Mouse (Mus musculus) kidney, adult 8-10 months (tissue): ENCODE data around the gene Dcaf17.

Experiments used
- DNase-seq, 2 experiments: peaks; one replicate each; pipeline ENCODE4 v3.0.0; 2022

Dcaf17 gene

DNA sequence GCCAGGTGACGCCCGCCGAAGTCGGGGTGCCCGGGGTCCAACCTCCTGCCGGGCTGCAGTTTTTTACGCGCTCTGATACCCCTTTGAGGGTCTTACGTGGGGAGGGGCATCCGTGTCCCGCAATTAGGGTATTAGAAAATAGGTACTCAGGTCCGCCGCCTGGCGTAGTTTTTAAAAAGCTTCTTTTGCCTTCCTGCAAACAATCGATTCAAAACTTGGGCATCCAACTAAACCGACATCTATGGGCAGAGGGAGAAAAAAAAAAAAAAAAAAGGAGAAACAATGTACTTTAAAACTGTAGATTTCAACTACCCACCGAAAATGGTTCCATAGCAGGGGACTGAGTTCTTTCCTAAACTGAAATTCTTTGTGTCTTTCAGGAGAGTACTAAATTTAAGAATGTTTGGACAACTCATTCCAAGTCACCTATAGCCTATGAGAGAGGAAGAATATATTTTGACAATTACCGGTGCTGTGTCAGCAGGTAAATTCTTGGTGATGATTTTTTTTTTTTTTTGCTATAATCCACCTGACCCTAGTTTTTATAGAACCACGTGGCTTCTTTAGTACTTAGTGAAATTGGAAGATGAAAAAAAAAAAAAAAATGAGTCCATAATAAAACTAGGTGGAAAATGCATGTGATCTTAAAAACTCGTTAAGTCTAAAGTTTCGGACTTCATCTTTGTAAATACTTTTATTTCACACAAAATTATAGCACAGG, 1.1 kb downstream of the Dcaf17 start:
- no peak for DNase-seq

DNA sequence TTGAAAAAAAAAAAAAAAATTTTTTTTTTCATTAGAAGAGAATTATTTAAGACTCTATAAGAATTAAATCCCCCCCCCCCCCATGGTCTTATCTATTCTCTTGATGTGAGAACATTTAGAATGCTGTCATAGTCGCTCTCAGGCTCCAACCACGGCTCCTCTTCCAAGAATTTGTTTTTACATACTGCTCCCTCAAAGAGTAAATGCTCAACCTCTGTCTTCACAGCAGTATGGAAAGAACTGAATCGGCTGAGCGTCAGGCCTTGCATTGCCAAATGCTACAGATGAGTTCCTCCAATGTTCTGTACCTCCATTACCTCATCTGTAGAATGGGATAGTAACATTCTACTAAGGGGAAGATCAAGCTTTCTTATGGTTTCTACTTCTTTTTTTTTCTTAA, 16.5 kb downstream of the Dcaf17 start:
- DNase-seq: no peak

- no peak for DNase-seq
These were observed 18.2 kb downstream of the Dcaf17 start for GRCm38 (mm10) chr2:71073330-71073729.

- DNase-seq: no peak
These were observed 18.7 kb downstream of the Dcaf17 start for GRCm38 (mm10) chr2:71073828-71074227.

DNA sequence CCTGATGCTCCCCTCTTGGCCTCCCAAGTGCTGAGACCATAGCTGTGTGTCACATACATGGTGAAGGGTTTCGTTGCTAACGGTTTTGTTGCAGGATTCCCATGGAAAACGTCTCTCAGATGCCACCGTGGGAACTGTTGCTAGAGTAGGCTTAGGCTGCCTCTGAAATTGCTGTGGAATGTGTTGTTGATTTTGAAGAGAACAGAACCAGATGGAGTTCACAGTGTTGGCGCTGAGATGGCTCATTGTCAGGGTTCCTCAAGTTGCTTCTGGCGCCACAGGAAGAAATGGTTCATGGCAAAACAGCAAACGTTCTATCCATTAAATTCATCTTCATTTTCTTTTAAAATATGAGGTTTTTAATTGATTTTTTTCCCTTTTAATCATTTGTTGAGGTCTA, 27.3 kb downstream of the Dcaf17 start:
- no peak for DNase-seq

DNA sequence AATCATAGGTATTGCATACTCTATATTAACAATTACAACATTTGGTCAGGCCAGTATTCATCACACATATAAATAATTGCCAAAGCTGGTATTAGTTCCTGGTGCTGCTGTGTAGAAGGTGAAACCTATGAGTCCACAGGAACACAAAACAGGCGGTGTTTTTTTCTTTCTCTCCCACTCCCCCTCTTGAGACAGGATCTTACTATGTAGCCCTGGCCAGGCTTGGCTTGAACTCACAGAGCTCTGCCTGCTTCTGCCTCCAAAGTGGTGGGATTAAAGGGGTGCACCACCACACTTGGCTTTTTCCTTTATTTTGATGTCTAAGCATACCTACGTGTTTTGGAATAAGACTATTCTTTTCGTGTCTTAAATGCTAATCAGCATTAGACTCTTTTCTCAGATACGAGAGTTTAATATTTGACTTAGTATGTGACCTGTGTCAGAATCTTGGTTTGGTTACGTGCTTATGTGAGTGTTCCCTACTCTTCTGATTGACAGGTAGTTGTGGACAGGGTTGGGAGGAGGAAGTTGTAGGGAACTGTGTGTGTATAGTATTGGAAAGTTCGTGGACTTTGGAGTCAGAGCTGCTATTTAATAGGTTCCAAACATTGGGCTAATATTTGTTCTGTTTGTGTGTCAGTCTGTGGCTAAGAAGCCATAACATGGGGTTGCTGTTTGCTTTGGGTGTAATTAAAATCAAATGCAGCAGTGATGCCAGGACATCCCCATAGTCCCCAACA, 28.5 kb downstream of the Dcaf17 start:
- no peak for DNase-seq

DNA sequence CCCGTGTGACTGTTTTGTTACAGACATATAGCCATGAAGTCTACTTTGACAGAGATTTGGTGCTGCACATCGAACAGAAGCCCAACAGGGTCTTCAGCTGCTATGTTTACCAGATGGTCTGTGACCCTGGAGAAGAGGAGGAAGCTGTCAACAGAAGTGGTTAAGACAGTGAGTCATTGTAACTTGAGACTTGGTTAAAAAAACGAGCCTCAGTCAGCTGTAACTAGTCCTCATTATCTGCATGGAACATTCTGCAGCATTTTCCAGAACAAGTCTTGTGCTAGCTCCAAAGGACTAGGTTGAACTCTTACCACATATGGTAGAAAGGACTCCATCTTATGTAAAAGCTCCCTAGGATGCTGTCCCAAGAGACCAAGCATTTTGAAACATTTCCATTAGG, 34.6 kb downstream of the Dcaf17 start:
- DNase-seq: no peak

GRCm38 (mm10) chr2:71090660-71091445, 35.7 kb downstream of the Dcaf17 start:
- no peak for DNase-seq

DNA sequence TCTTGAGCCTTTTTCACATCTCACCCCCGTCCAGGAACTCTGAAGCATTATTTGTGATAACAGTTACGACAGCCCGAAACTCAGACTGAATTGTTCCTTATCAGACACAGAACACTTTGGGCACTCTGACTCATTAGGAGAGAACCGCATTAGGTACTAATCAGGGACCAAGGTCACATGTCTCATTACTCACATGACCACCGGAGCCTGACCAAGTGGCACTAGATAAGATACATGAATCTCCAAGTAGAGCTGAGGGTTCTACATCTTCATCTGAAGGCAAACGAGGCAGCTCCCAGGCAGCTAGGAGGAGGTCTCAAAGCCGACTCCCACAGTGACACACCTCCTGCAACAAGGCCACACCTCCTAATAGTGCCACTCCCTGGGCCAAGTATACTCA, 41.0 kb downstream of the Dcaf17 start:
- no peak for DNase-seq

DNA sequence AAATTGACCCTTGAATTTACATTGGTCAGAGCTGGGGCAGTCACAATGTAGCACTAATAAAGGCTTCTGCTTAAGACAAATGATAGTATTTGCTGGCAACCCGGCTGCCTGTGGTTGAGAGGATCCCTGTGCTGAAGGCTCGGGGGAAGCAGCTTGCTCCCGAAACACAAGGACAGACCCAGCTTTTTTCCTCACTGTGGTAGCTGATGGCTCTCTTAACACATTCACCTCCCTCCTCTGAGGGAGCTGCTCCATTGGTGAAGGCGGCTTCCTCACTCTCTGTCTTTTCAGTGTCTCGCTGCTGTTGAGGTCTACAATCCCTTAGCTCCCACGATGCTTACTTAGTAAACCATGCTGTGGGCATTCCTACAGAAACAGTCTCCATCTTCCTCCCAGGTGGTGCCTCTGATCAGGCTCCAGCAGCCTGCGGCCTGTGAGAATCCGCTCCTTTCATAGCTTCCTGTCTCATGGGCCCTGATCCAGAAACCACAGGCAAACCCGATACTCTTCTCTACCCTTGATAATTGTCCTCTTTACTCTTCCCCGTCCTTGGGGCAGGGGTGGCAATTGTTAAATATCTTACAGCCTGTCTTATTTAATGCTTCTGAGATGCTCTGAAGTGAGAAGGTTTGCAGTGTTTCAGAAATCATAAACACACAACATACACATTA, 47.6 kb downstream of the Dcaf17 start:
- DNase-seq: no peak

DNA sequence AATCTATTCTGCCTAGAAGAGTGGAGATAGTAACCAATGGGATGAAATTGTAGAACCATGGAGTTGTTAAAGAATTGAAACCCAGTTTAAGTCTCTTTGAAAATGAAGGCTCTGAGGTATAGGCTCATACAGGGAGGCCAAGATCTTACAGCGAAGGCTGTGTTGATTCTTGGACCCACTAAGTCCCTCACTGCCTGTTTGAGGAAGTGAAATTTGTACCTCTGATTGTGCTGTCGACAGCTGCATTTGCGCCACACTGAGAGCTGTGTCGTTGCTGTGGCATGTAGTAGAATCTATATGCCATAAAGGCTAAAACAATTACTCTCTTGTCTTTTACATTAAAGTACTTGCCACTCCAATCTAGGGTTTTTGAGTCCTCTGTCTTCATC, 48.2 kb downstream of the Dcaf17 start:
- DNase-seq: no peak

GRCm38 (mm10) chr2:71104696-71105095, 49.6 kb downstream of the Dcaf17 start:
- DNase-seq: no peak

DNA sequence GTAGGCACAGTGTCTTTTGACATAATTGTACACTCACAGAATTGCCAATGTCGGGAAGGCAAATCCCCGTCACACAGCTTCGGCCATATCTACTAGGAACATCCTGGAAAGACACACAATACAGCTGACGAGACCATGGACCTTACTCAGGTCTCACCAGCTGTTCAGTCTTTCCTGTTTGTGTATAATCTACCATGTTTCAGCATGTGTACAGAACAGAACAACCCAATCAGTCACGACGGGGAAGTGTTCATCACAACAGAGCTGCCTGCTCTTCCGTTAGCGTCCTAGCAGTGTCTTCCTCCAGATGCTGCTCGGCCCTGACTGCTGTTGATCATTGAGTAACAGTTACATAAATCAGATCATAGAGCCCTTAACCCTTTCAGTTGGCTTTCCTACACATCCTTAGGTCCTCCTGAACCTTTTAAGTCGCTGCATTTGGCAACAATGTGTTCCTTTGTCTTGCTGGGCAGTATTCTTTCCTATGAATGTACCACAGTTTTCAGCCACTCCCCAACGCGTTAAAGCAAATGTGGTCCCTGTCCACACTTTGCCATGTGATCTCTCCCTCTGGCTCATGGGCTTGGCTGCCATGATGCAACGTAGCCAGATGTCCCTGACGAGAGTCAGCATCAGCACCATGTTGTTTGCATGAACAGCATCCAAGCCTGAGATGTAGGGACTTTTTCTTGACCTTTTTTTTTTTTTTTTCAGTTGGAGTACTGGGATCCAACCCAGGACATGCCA, 50.5 kb downstream of the Dcaf17 start:
- DNase-seq: no peak

- no peak for DNase-seq
These were observed 52.1 kb downstream of the Dcaf17 start for GRCm38 (mm10) chr2:71107225-71107624.

GRCm38 (mm10) chr2:71108541-71108940, 53.4 kb downstream of the Dcaf17 start:
- no peak for DNase-seq

DNA sequence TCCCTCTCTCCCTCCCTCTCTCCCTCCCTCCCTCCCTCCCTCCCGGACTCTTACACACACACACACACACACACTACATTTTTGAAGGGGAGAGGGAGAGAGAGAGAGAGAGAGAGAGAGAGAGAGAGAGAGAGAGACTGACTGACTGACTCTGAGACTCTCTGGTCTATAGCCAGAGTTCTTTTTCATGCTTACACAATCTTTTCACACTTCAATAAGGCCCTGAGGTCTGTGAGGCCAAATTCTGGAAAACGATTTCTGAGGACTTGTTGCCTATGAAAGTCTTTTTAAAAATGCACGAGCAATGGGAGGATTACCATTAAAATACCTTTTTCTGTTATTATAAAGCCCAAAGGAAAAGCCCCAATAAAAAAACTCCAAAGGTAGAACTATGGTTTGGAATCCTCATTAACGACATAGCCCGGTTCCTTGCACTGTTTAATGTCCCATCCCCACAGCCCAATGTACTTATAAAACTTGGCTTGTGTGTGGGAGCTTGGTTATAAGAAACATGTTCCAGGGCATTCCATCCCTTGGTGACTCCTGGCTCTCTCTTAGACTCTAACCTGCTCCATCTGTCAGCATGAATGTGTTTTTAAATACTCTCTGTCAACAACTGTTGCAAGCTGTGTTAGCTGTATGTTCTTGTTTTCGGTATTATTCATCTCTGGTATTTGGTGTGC, 58.5 kb downstream of the Dcaf17 start:
- no peak for DNase-seq

GRCm38 (mm10) chr2:71116151-71116550, 61.0 kb downstream of the Dcaf17 start:
- DNase-seq: no peak

DNA sequence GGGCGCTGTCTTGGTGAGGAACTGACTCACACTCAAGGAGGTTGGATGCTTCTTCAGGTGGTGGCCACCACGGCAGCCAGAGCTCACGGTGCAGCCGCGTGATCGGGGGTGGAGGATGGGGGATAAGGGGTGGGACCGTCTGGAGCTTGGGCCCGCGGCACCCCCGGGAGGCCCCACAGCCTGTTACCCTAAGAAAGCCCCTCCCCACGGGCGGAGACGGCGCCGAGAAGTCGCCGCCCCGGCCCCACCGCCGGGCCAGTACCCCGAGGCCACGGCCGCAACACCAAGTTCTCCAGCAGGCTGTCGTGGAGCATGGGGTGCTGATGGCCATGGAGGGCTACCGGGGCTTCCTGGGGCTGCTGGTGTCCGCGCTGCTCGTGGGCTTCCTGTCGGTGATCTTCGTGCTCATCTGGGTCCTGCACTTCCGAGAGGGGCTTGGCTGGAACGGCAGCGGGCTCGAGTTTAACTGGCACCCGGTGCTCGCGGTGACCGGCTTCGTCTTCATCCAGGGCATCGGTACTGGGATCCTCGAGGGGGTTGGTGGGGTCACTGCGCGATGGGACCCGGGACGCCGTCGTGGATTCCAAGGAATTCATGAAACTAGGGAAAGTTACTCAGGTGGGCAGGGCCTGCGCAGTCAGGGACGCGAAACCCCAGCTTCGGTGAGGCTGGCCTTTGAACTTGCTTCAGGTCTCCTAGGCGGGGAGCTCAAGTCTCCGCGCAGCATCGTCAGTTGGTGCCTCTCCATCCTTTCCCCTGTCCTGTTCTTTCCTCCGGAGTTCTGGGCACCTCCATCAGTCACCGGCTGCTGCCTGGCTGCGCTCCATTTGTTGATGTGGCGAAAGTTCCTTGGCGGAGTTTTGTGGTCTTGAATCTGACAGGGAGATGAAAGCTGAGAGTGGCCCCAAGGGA, 62.9 kb downstream of the Dcaf17 start, which contains the start of gene Cybrd1:
Gene Cybrd1, plus strand, starts transcription at position 127 of the 912 bp plus-strand sequence.
- peak in 1 of 2 experiments; percentile 7 for DNase-seq

DNA sequence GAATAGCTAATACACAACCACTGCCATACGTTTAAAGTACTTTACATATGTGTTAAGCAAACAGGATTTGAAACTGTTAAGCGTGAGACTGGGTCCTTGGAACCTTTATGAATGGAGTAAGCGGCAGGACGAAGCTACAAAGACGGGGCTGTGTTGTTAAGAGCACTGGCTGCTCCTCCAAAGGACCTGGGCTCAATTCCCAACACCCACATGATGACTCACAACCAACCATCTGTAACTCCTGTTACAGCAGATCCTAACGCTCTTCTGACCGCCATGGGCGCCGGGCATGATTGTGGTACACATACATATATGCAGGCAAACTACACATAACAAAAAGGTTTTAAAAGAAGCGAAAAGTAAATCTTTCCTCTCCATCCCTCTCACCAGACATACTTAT, 65.7 kb downstream of the Dcaf17 start:
- no peak for DNase-seq

GRCm38 (mm10) chr2:71121406-71121805, 66.3 kb downstream of the Dcaf17 start:
- DNase-seq: no peak
